ENCODE assay signal across 19 mouse cellular contexts in the genomic region with DNA sequence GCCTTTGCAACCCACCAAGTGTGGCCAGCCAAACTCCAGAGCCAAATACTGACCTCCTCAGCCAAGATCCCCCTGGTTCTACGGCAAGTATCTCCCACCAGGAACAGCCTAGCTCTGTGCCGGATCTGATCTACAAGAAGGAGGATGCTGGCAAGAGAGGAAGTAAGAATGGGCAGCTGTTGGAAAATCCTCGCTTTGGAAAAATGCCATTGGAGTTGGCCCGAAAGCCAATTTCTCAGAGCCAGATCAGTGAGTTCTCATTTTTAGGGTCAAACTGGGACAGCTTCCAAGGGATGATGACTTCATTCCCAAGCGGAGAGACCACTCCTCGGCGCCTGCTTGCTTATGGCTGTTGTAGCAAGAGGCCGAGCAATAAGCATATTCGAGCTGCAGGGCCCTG. TPM values are rescaled to one million over a fixed set of nuclear protein-coding genes. Genes with fewer than 3 reads are reported as not detected.
"Had no signal": no experiment of that assay in that cellular context is flagged by ENCODE, and none has a peak within 500 bp of the region (broad histone marks: within the 10 kb centered on the region; RNA-seq: fewer than 3 reads in every experiment).

No protein-coding gene starts in this region.

- ATAC-seq: midbrain, embryonic 16.5 days had no signal

- H3K4me2 ChIP-seq: kidney, embryonic 15.5 days; limb, embryonic 13.5 days; lung, embryonic 15.5 days; midbrain, embryonic 12.5 days; neural tube, embryonic 13.5 days had no signal

- H3K9ac ChIP-seq: kidney, embryonic 15.5 days; limb, embryonic 13.5 days; liver, embryonic 14.5 days; lung, embryonic 15.5 days; midbrain, embryonic 12.5 days; neural tube, embryonic 13.5 days had no signal

- DNase-seq: kidney, adult 2 months; kidney, postnatal 14 days; layer of hippocampus, postnatal 36 days; retina, postnatal 1 day; right cerebral cortex, postnatal 4 days; spleen, adult 18-20 months; thymus, adult 18-20 months; thymus, postnatal 14 days had no signal

- H3K27me3 ChIP-seq: kidney, embryonic 15.5 days; limb, embryonic 13.5 days; lung, embryonic 15.5 days; midbrain, embryonic 12.5 days; neural tube, embryonic 13.5 days had no signal

- H3K27ac ChIP-seq: kidney, embryonic 15.5 days; limb, embryonic 13.5 days; liver, embryonic 14.5 days; lung, embryonic 15.5 days; midbrain, embryonic 12.5 days; neural tube, embryonic 13.5 days had no signal

- H3K4me1 ChIP-seq: kidney, embryonic 15.5 days; limb, embryonic 13.5 days; lung, embryonic 15.5 days; midbrain, embryonic 12.5 days; neural tube, embryonic 13.5 days had no signal

- H3K4me3 ChIP-seq: kidney, embryonic 15.5 days; limb, embryonic 13.5 days; lung, embryonic 15.5 days; midbrain, embryonic 12.5 days; neural tube, embryonic 13.5 days had no signal

- H3K9me3 ChIP-seq: kidney, embryonic 15.5 days; limb, embryonic 13.5 days; lung, embryonic 15.5 days; midbrain, embryonic 12.5 days; neural tube, embryonic 13.5 days had no signal

RNA-seq across cellular contexts. Expression of a gene that starts 45.1 kb away (rescaled TPM):
- total RNA-seq: layer of hippocampus, postnatal 36 days; liver, adult 2 months; megakaryocyte-erythroid progenitor cell, adult 5-6 weeks had no signal
- polyA plus RNA-seq: kidney, adult 2 months; kidney, embryonic 15.5 days; large intestine, adult 2 months; limb, embryonic 13.5 days; liver, embryonic 14.5 days; lung, embryonic 15.5 days; midbrain, embryonic 12.5 days; midbrain, embryonic 16.5 days; neural tube, embryonic 13.5 days; stomach, embryonic 14.5 days had no signal
